Mouse (Mus musculus) CH12.LX (cell line): ENCODE measurements around the gene Cobl.

ENCODE experiments used
- CHD2 ChIP-seq: IDR thresholded peaks from 2 replicates; pipeline ENCODE4 v1.6.1; 2011; ENCODE audit warnings: low read length, improper control_type of control experiment
- CTCF ChIP-seq, 2 experiments: IDR thresholded peaks in 1 of 2; conservative IDR thresholded peaks in 1 of 2; 2 replicates each; pipeline ENCODE4 v1.5.1; 2011 to 2012; ENCODE audit warnings: low read depth in 2 of 2, low read length in 2 of 2, improper control_type of control experiment in 1 of 2, inconsistent platforms in 1 of 2, mild to moderate bottlenecking in 1 of 2, moderate library complexity in 1 of 2
- EP300 ChIP-seq: IDR thresholded peaks from 2 replicates; pipeline ENCODE4 v1.6.1; 2011; ENCODE audit warnings: low read length, improper control_type of control experiment
- HCFC1 ChIP-seq: IDR thresholded peaks from 2 replicates; pipeline ENCODE4 v1.6.1; 2012; ENCODE audit warnings: low read depth, mild to moderate bottlenecking, inconsistent platforms, low read length, improper control_type of control experiment
- MAX ChIP-seq: IDR thresholded peaks from 2 replicates; pipeline ENCODE4 v1.6.1; 2011; ENCODE audit warnings: low read length, improper control_type of control experiment
- NRF1 ChIP-seq: IDR thresholded peaks from 2 replicates; pipeline ENCODE4 v1.6.1; 2014; ENCODE audit warnings: low read depth, mild to moderate bottlenecking, inconsistent platforms, low read length, improper control_type of control experiment, moderate library complexity
- POLR2A ChIP-seq: IDR thresholded peaks from 2 replicates; pipeline ENCODE4 v1.6.1; 2011; ENCODE audit warnings: low read depth, mild to moderate bottlenecking, improper control_type of control experiment, low read length
- RAD21 ChIP-seq: IDR thresholded peaks from 2 replicates; pipeline ENCODE4 v1.6.1; 2011; ENCODE audit warnings: low read depth, mild to moderate bottlenecking, low read length, improper control_type of control experiment, moderate library complexity
- USF1 ChIP-seq: IDR thresholded peaks from 2 replicates; pipeline ENCODE4 v1.6.1; 2014; ENCODE audit warnings: low read depth, mild to moderate bottlenecking, inconsistent platforms, low read length, improper control_type of control experiment
- ZKSCAN1 ChIP-seq: IDR thresholded peaks from 2 replicates; pipeline ENCODE4 v1.6.1; 2012; ENCODE audit warnings: low read depth, inconsistent platforms, low read length, improper control_type of control experiment, borderline replicate concordance
- ZMIZ1 ChIP-seq: IDR thresholded peaks from 2 replicates; pipeline ENCODE4 v1.6.1; 2012; ENCODE audit warnings: low read depth, mild to moderate bottlenecking, inconsistent platforms, low read length, improper control_type of control experiment
- ZNF384 ChIP-seq: IDR thresholded peaks from 2 replicates; pipeline ENCODE4 v1.6.1; 2012; ENCODE audit warnings: low read depth, low read length, improper control_type of control experiment, inconsistent platforms

- no peak for TF ChIP-seq CTCF (conservative IDR thresholded peaks at IDR 0.05 in 1 of 2, IDR thresholded peaks at IDR 0.05 in 1 of 2; ENCODE audit: low read depth in 2 of 2, low read length in 2 of 2)
- no peak for TF ChIP-seq ZNF384
- no peak for TF ChIP-seq POLR2A
- no peak for TF ChIP-seq RAD21
- no peak for TF ChIP-seq EP300
- no peak for TF ChIP-seq ZKSCAN1
- no peak for TF ChIP-seq CHD2
- no peak for TF ChIP-seq HCFC1
- TF ChIP-seq NRF1: no peak
- no peak for TF ChIP-seq ZMIZ1
- TF ChIP-seq USF1: no peak
- no peak for TF ChIP-seq MAX
These were observed 49.0 kb upstream of the Cobl start for GRCm38 (mm10) chr11:12513796-12514195.
